Mouse (Mus musculus): ENCODE results near the gene Adamts14.

- TF ChIP-seq EP300 (IDR thresholded peaks at IDR 0.05) (no peak), CTCF (IDR thresholded peaks at IDR 0.05) (no peak)
Measured at GRCm38 (mm10) chr10:61236683-61237390, 36.4 kb downstream of the Adamts14 start.
